Mouse (Mus musculus): ENCODE results near the gene Mrps34.
"Not testable (repeated sequence)": the region's sequence is repeated elsewhere in the genome, so short reads cannot be mapped to it uniquely, and the experiment has no call there.

The Mrps34 gene

DNA sequence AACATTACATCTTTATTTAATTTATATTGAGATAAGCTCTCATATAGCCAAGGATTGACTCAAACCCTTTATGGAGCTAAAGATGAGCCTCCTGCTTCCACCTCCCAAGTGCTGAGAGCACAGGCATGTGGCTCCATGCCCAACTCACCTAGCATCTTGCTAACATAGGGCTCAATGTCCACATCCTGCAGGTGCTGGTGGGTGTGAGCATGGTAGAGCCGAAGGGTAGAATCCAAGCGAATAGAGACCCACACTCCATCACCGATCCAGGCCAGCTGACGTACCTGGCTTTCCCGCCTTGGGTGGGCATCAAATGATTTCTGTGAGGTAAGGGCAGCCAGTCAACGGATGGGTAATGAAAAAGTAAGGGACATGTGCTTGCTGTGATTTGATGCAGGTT lies 5.1 kb downstream of the Mrps34 start:
- DNase-seq (ENCODE audit: low spot score), result no peak

GRCm38 (mm10) chr17:24902124-24902523 lies 7.2 kb downstream of the Mrps34 start:
- DNase-seq (ENCODE audit: low spot score), result no peak

DNA sequence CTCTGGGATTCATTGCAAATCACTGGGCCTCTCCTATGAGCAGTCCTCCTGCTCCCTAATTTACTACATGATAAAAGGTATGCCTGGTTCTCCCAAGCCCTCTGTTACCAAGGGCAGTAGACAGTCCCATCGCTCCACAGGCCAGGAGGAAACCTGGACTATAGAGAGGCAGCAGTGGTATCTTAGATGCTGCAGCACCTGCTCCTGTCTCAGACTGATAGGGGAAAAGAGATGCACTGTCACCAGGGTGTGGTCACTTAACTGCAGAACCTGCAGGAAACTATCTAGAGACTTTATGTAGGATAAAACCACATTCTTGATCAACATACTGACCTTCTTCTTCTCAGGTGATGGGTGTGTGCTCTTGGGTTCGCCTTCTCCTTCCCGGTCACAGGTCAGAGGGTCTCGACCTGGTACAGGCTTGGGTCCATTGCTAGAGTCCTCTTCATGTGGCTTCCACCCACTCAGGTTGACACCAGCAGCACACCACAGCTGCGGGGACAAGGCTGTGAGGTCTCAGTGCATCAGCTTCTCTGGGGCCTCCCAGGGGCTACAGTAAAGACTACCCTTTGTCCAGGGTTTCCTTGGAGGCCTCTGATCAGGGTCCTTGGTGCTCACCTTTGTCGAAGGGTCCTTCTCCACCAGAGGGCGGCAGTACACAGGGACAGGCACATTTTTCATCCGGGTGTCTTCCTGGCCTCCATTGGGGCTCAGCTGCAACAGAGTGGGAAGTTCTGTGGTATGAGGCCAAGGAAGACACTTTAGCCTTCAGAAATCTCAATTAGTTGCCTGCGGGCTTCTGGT lies 8.0 kb downstream of the Mrps34 start:
- no peak for DNase-seq (ENCODE audit: low spot score)

GRCm38 (mm10) chr17:24903767-24904166 lies 8.9 kb downstream of the Mrps34 start:
- no peak for DNase-seq (ENCODE audit: low spot score)

GRCm38 (mm10) chr17:24907591-24907990 lies 12.7 kb downstream of the Mrps34 start:
- no peak for DNase-seq (ENCODE audit: low spot score)

DNA sequence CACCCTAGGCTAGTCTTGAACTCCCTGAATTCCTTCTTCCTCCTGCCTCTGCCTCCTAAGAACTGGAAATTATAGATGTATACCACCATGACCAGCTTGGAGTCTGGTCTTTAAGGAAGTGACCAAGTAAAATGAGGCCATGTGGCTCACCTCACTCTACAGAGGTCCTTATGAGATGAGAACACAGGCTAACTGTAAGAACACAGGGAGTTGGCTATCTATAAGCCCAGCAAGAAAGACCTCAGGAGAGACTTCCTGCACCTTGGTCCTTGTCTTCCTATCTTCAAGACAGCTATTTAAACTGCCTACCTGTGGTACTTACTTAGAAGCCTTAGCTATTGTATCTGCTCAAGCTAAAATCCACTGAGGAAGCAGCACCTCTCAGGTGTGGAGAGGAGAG lies 19.1 kb downstream of the Mrps34 start:
- no peak for DNase-seq (ENCODE audit: low spot score)

DNA sequence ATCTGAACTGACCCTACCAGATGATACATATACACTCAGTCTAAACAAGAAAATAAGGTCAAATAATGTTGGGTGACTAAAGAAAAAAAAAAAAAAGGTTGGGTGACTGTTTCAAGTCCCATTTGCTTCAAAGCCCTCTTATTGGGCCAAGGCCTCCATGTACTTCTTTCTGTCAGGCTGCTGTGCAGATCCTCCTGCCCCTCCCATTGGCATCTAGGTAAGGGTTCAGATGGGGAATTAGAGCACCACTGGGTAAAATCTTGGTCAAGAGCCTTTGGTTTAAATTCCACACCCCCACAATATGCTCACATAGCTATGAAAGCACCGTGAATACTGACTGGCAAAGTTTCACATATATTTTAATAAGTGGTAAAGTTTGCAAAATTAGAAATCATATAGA lies 28.3 kb downstream of the Mrps34 start:
- DNase-seq (ENCODE audit: low spot score), result no peak

- DNase-seq (ENCODE audit: low spot score), result no peak
Observed at GRCm38 (mm10) chr17:24929506-24929905, 34.6 kb downstream of the Mrps34 start.

- DNase-seq (ENCODE audit: low spot score), result no peak
Observed at GRCm38 (mm10) chr17:24932431-24932830, 37.5 kb downstream of the Mrps34 start.

DNA sequence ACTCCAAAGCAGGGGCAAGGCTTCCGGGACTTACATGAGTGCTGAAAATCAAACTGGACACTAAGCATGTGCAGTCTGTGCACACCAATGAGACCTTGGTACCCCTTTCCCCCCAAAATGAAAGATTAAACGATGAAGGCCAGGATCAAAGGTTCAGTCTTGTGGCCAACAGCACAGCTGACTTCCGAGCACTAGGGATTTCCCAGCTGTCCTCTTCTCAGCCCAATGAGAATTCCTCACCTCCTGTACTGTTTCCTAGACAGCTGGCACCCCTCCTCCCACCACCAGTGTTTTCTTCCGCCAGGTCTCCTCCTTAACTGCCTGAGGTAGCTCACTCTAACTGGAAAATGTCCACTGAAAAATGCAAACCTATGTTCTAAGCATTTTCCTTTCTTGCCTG lies 38.2 kb downstream of the Mrps34 start:
- DNase-seq (ENCODE audit: low spot score), result no peak

- no peak for DNase-seq (ENCODE audit: low spot score)
Observed at GRCm38 (mm10) chr17:24934926-24935325, 40.0 kb downstream of the Mrps34 start.

DNA sequence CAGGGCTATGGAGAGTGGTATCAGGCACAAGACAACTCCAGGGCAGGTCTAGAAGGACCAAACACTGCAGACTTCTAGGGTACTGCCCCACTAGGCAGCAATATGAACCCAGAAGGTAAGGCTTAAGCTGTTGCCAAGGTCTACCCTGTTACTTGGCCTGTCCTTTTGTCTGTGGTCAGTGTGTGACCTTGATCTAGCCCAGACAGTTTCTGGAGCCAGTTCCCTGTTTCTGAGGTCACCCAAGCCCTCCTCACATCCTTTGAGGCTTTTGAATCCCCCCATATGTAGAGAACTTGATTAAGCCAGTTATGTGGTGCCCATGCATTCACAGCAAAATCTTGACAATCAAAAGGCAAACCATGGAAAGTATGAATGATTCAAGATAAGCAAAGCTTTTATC lies 40.8 kb downstream of the Mrps34 start:
- DNase-seq (ENCODE audit: low spot score), result no peak

DNA sequence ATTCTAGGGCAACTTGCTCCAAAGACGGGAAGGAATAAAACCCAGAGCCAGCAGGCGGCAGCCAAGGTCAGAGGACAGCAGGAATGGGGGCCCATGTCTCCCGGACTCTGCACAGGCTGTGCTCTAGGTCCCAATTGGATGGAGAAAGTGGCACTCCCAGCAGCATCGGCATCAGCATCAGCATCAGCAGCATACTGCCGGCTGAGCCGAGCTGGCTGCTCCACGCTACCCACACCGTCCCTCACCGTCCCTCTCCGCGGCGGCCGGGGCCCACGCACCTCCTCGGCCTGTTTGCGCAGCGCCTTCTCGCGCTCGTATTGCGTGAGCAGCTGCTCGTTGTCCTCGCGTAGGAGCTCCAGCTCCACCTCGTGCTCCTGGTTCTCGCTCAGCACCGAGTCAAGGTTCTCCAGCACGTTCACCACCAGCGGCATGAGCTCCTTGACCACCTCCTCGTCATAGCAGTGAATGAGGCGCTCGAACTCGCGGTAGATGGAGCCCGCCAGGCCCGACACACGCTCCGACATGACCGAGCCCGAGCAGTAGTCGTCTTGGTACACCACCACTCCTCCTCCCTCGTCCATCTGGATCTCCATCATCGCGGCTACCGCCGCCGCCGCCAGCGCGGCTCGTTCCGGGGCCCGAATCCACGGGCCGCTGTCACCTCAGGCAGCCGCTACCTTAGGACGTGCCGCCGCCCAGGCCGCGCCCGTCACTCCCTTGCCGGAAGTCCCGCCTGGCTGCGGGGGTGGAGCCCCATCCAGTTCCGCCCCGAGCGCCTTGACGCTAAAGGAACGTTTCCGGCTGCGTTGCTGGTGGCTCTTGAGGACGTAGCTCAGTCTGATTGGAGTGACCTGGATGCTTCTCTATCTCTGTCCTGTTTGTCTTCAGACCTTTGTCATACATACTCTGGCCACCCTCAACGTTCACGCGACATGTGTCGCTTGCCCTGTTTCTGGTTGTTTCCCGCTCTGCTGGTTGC lies 41.6 kb downstream of the Mrps34 start, which contains the start of gene Mapk8ip3:
Mapk8ip3 (minus strand) TSS at position 719 of the 979 bp plus-strand sequence.
- DNase-seq (ENCODE audit: low spot score), result peak; percentile 96

DNA sequence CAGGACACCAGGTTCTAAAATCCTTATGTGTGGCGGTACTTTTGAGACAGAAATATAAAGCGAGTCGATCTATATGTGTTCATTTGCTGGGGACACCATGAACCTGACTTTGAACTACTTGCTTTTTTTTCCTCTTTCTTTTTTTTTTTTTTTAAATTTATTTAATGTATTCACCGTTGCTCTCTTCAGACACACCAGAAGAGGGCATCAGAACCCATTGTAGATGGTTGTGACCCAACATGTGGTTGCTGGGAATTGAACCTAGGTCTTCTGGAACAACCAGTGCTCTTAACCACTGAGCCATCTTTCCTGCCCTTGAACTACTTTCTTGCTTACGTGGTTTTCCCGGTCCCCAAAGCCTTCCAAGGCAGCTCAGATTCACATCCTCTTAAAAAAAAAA lies 42.4 kb downstream of the Mrps34 start:
- DNase-seq (ENCODE audit: low spot score), result no peak

GRCm38 (mm10) chr17:24942453-24942852 lies 47.5 kb downstream of the Mrps34 start:
- DNase-seq (ENCODE audit: low spot score), result peak; percentile 18

GRCm38 (mm10) chr17:24943036-24943435 lies 48.1 kb downstream of the Mrps34 start:
- no peak for DNase-seq (ENCODE audit: low spot score)

GRCm38 (mm10) chr17:24943589-24943988 lies 48.7 kb downstream of the Mrps34 start:
- not testable (repeated sequence) for DNase-seq (ENCODE audit: low spot score)

Data from urinary bladder, postnatal 25 days (tissue).